Mouse (Mus musculus) intestine, postnatal 0 days (tissue): Measurements from ENCODE around the gene Ssna1. TPM values are rescaled to one million over a fixed set of nuclear protein-coding genes. Genes with fewer than 3 reads are reported as not detected.
A peak's percentile ranks its signal among the peaks of the same experiment; 100 is the strongest.

ENCODE experiments used
- ATAC-seq: fragments of 200-750 bp; cut with Nextera tagmentation; 2 replicates; pipeline ENCODE4 v1.8.0; 2017; ENCODE audit warnings: mild to moderate bottlenecking, moderate TSS enrichment, moderate library complexity
- H3K27ac ChIP-seq: fragments of 300-500 bp; sonication (generic); 2 replicates; pipeline ENCODE4 v1.5.1; 2014; ENCODE audit warnings: mild to moderate bottlenecking, low read depth, low read length, moderate library complexity
- H3K27me3 ChIP-seq: fragments of 300-500 bp; sonication (generic); replicated peaks from 2 replicates; pipeline ENCODE4 v1.6.1; 2014; ENCODE audit warnings: low read length, mixed read lengths; ENCODE audit not compliant: control insufficient read depth, insufficient read depth
- H3K36me3 ChIP-seq: fragments of 300-500 bp; sonication (generic); 2 replicates; pipeline ENCODE4 v1.6.1; 2014; ENCODE audit warnings: mild to moderate bottlenecking, moderate library complexity; ENCODE audit not compliant: control insufficient read depth, insufficient read depth
- H3K4me1 ChIP-seq: fragments of 300-500 bp; sonication (generic); replicated peaks from 2 replicates; pipeline ENCODE4 v1.6.1; 2014; ENCODE audit warnings: antibody characterized with exemption, low read length, mixed read lengths; ENCODE audit not compliant: control insufficient read depth, insufficient read depth
- H3K4me2 ChIP-seq: fragments of 300-500 bp; sonication (generic); replicated peaks from 2 replicates; pipeline ENCODE4 v1.6.1; 2014; ENCODE audit warnings: low read depth, mild to moderate bottlenecking, moderate library complexity
- H3K4me3 ChIP-seq: fragments of 300-500 bp; sonication (generic); 2 replicates; pipeline ENCODE4 v1.5.1; 2014; ENCODE audit warnings: low read depth, low read length
- H3K9ac ChIP-seq: fragments of 300-500 bp; sonication (generic); 2 replicates; pipeline ENCODE4 v1.6.1; 2014; ENCODE audit warnings: mild to moderate bottlenecking, low read depth, low read length
- H3K9me3 ChIP-seq: fragments of 300-500 bp; sonication (generic); 2 replicates; pipeline ENCODE4 v1.6.1; 2016; ENCODE audit warnings: mixed run types; ENCODE audit not compliant: control insufficient read depth
- CTCF ChIP-seq: sonication (generic); IDR thresholded peaks from 2 replicates; pipeline ENCODE4 v1.5.1; 2016; ENCODE audit warnings: low read depth, mild to moderate bottlenecking, control low read depth, antibody characterized with exemption, moderate library complexity
- WGBS: fragments of 180-500 bp; shearing (Covaris S2); extraction: QIAGEN DNeasy Blood & Tissue Kit; methylation state at CpG from one replicate; pipeline ENCODE4 v1.1.7; 2014; 5-methylcytosine and 5-hydroxymethylcytosine counted together
- polyA plus RNA-seq: library from polyadenylated mRNA; unstranded; fragments of >200 nt; fragmentation: Nextera tagmentation; extraction: Ambion mirVana; gene quantifications from 2 replicates; pipeline ENCODE4 v1.2.1, GENCODE M21; 2015

Gene Ssna1
- polyA plus RNA-seq, 1 experiment from 2014 or later, result 108 TPM

DNA sequence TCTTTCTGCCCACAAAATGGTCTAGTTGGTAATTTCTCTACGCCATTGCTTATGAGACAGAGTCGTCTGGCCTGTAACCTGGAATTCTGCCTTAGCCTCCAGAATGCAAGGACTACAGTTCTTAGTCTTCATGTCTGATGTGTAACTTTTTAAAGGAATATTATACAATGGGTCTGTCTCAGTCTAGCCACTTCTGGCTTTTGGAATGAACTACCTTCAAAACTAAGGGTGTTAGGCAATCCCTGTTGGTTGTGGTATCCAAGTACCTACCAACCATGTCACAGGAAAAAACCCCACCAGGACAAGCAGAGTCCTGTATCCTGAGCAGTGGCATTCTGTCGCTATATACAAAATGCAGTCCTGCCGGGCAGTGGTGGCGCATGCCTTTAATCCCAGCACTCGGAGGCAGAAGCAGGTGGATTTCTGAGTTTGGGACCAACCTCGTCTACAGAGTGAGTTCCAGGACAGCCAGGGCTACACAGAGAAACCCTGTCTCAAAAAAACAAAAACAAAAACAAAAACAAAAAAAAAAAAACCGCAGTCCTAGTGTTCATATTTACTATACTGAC, 46.3 kb downstream of the Ssna1 start:
- 69% methylated on average over 8 of the region's 8 CpGs for WGBS
- peak overlapping the region; percentile 87; the same call in 1 of the 2 replicates for H3K4me3 ChIP-seq
- TF ChIP-seq CTCF, result no peak
- H3K4me1 ChIP-seq, result peaks cover 9% of the 10 kb centered on the region; the same call in 1 of the 2 replicates
- peaks cover 12% of the 10 kb centered on the region; the same call in 1 of the 2 replicates for H3K36me3 ChIP-seq
- no peaks in the 10 kb centered on the region for H3K9me3 ChIP-seq
- no peak for ATAC-seq
- no peaks in the 10 kb centered on the region for H3K27me3 ChIP-seq
- H3K4me2 ChIP-seq, result peak overlapping the region; percentile 64
- peak overlapping the region; percentile 94 for H3K27ac ChIP-seq
- no peak overlapping the region for H3K9ac ChIP-seq

DNA sequence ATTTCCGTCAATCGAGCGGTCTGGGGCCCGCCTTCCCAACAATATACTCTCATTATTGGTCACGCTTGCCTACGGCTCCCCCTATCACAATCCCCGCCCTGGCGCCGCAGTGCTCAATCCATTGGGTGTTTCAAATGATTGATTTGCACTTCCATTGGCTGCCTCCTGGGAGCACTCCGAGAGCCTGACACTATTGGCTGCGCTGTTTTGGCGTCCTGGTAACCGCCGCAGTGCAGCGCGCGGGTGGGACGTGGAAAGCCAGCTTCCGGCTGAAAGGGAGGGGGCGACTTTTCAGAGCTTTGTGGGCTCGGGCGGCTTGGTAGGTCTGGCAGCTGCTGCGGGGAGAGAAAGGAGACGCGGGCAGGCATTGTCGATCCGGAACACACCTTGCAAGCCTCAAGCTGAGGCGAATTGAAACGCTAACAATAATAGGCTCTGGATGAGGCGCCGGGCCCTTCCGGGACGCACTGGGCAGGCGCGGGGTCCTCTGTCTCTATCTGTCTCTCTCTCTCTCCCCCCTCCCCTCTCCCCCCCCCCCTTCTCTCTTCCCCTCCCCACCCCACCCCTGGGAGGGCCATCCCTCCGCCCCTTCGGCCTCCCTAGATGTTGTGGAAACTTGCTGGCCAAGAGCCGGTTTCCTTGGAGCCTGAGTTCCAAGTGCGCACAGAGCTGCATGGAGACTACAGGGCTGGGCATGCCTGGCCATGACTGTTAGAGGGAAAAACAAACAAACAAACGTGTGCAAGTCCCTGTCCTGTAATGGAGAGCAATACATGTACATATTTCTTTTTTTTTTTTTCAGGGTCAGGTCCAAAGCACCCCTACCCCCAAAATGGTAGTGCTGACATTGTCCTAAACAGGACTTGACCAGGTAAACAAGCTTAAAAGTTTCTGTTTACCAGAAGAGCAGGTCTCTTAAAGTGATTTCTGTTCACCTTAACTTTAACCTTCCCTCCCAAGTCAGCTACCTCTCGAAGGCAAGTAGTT, 47.2 kb downstream of the Ssna1 start:
- Histone ChIP-seq H3K4me3 (peak overlapping the region; percentile 87), H3K27ac (peak overlapping the region; percentile 94), H3K4me2 (peak overlapping the region; percentile 64), H3K36me3 (peaks cover 12% of the 10 kb centered on the region; the same call in 1 of the 2 replicates), H3K27me3 (no peaks in the 10 kb centered on the region), H3K9me3 (no peaks in the 10 kb centered on the region), H3K4me1 (peaks cover 9% of the 10 kb centered on the region; the same call in 1 of the 2 replicates), H3K9ac (peak overlapping the region; percentile 51)
- 2% methylated on average over 41 of the region's 41 CpGs for WGBS
- 0 out of 2 replicates have a peak, but pooled peaks have one; percentile 15 for TF ChIP-seq CTCF
- ATAC-seq, result peak; percentile 87

DNA sequence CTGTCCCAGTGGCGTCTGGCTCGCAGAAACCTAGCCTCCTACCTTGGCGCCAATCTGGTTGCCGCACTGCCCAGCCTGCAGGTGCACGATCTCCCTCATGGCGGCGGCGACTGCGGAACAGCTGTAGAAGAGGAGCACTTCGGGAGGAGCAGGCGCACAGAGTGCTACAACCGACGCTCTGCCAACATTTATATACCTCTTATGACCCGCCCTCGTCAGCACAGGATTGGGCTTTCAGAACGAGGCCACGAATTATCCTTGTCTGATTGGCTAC, 47.8 kb downstream of the Ssna1 start, which contains the start of gene Tubb4b:
TSS of gene Tubb4b (minus strand) at position 211 of the 274 bp plus-strand sequence.
- under 1% methylated on average over 17 of the region's 17 CpGs for WGBS

DNA sequence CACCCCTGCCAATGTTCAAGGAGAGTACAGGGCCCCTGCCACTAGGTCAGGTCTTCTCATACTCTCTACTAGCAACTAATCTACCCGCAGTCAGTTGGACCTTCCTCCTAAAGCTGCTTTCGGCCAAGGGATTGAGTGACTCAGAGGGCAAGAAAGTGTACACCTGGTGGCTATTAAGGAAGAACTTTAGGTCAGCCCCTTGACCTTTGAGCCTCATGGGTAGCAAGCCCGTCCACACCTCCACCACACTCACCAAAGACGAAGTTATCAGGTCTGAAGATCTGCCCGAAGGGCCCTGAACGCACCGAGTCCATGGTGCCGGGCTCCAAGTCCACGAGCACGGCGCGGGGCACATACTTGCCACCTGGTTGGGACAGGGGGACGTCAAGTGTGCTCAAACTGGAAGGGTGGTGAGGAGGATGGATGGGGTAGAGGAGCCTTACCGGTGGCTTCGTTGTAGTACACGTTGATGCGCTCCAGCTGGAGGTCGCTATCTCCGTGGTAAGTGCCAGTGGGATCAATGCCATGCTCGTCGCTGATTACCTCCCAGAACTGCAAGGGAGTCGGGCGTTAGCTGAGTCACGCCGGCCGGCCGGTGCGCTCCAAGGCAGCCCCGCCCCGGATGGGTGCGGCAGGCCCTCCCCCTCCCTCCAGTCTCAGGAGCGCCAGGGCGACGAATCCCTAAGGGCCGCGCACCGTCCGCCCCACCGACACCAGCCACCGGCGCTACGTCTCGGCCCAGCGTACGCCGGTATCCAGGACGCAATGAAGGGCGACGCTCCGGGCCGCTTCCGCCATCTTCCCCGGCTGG, 48.4 kb downstream of the Ssna1 start:
- 2% methylated on average over 38 of the region's 53 CpGs for WGBS

More for the DNA sequence above, 47.8 kb downstream of the Ssna1 start, which contains the start of gene Tubb4b:
- no peaks in the 10 kb centered on the region for H3K9me3 ChIP-seq
- H3K36me3 ChIP-seq, result peaks cover 12% of the 10 kb centered on the region; the same call in 1 of the 2 replicates
- peaks cover 9% of the 10 kb centered on the region; the same call in 1 of the 2 replicates for H3K4me1 ChIP-seq
- no peak for ATAC-seq
- peak within 1 kb of the TSS; percentile 87 for H3K4me3 ChIP-seq
- peak within 1 kb of the TSS; percentile 68 for H3K4me2 ChIP-seq
- no peaks in the 10 kb centered on the region for H3K27me3 ChIP-seq
- H3K9ac ChIP-seq, result peak within 1 kb of the TSS; percentile 90
- peak; percentile 54 for TF ChIP-seq CTCF
- H3K27ac ChIP-seq, result peak within 1 kb of the TSS; percentile 99

DNA sequence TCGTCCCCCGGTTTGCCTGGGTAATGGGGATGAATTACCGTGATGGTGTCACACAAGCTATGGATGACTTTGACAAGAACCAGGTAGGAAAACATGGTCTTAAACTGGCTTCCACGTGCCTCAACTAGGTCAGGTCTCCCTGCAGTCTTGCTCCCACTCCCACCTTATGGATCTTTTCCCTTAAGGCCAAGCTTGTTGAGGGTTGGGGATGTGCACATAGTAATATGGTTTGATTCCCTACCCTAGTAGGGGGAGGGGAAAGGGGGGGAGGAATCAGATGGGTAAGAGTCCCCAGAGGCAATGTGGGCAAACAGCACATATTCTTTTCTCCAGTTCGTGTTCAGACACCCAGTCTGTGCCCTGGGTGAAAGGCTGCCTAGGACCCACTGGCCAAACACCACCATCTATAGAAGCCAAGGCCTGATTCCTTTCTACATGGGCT, 50.9 kb downstream of the Ssna1 start:
- WGBS, result 71% methylated on average over 5 of the region's 5 CpGs

More for the DNA sequence above, 48.4 kb downstream of the Ssna1 start:
- Histone ChIP-seq H3K4me2 (peak overlapping the region; percentile 68), H3K27ac (peak overlapping the region; percentile 99), H3K4me1 (peaks cover 6% of the 10 kb centered on the region; the same call in 1 of the 2 replicates), H3K36me3 (peaks cover 12% of the 10 kb centered on the region; the same call in 1 of the 2 replicates), H3K9me3 (no peaks in the 10 kb centered on the region), H3K9ac (peak overlapping the region; percentile 90), H3K27me3 (no peaks in the 10 kb centered on the region), H3K4me3 (peak overlapping the region; percentile 87)
- TF ChIP-seq CTCF, result no peak
- peak; percentile 71 for ATAC-seq

More for the DNA sequence above, 50.9 kb downstream of the Ssna1 start:
- H3K9ac ChIP-seq, result no peak overlapping the region
- no peak overlapping the region; the same call in 1 of the 2 replicates for H3K4me2 ChIP-seq
- H3K4me1 ChIP-seq, result 0 out of 2 replicates have a peak, but pooled peaks cover 3% of the 10 kb centered on the region
- peaks cover 12% of the 10 kb centered on the region; the same call in 1 of the 2 replicates for H3K36me3 ChIP-seq
- no peak for TF ChIP-seq CTCF
- H3K4me3 ChIP-seq, result no peak overlapping the region
- ATAC-seq, result no peak
- H3K9me3 ChIP-seq, result no peaks in the 10 kb centered on the region
- no peaks in the 10 kb centered on the region for H3K27me3 ChIP-seq
- no peak overlapping the region for H3K27ac ChIP-seq

Other genes with a start within 250 kb of the Ssna1 start
- gene Nsmf, start 218.1 kb downstream of the Ssna1 start, polyA plus RNA-seq, result 17.0 and 17.6 TPM in 2 replicates
- gene Entpd8, start 192.1 kb downstream of the Ssna1 start, polyA plus RNA-seq, result 24.6 and 25.9 TPM in 2 replicates
- 3.3 and 5.8 TPM in 2 replicates for gene Noxa1, start 177.3 kb downstream of the Ssna1 start, polyA plus RNA-seq
- 15.9 and 16.5 TPM in 2 replicates for gene Nrarp, start 91.7 kb downstream of the Ssna1 start, polyA plus RNA-seq
- gene Tor4a, start 75.6 kb downstream of the Ssna1 start, polyA plus RNA-seq, result 12.0 and 12.6 TPM in 2 replicates
- gene Nelfb, start 60.9 kb downstream of the Ssna1 start, polyA plus RNA-seq, result 41.4 and 45.6 TPM in 2 replicates
- gene Stpg3, start 57.8 kb downstream of the Ssna1 start, polyA plus RNA-seq, result not detected in 2 replicates
- gene Fam166a, start 53.7 kb downstream of the Ssna1 start, polyA plus RNA-seq, result 0.78 and 1.4 TPM in 2 replicates
- 453 and 466 TPM in 2 replicates for gene Tubb4b, start 47.7 kb downstream of the Ssna1 start, polyA plus RNA-seq
- gene Slc34a3, start 38.1 kb downstream of the Ssna1 start, polyA plus RNA-seq, result 34.0 and 37.6 TPM in 2 replicates
- 0.09 and 0.25 TPM in 2 replicates for gene Rnf224, start 35.7 kb downstream of the Ssna1 start, polyA plus RNA-seq
- gene Rnf208, start 30.2 kb downstream of the Ssna1 start, polyA plus RNA-seq, result 51.9 and 59.4 TPM in 2 replicates
- gene Cysrt1, start 30.0 kb downstream of the Ssna1 start, polyA plus RNA-seq, result 16.5 and 20.7 TPM in 2 replicates
- 10.4 and 12.3 TPM in 2 replicates for gene AL732309.1, start 25.6 kb downstream of the Ssna1 start, polyA plus RNA-seq
- gene Tmem203, start 17.0 kb downstream of the Ssna1 start, polyA plus RNA-seq, result 40.3 and 44.9 TPM in 2 replicates
- 62.0 and 68.3 TPM in 2 replicates for gene Tprn, start 9.8 kb downstream of the Ssna1 start, polyA plus RNA-seq
- 41.6 and 43.4 TPM in 2 replicates for gene Anapc2, start within 50 bp of the Ssna1 start, polyA plus RNA-seq
- not detected in 2 replicates for gene Tmem210, start 15.7 kb upstream of the Ssna1 start, polyA plus RNA-seq
- gene Lrrc26, start 17.5 kb upstream of the Ssna1 start, polyA plus RNA-seq, result 5.5 and 6.6 TPM in 2 replicates
- gene Grin1, start 46.7 kb upstream of the Ssna1 start, polyA plus RNA-seq, result 0.78 and 0.90 TPM in 2 replicates
- gene Man1b1, start 59.9 kb upstream of the Ssna1 start, polyA plus RNA-seq, result 44.7 and 50.2 TPM in 2 replicates
- 120 and 129 TPM in 2 replicates for gene Dpp7, start 83.9 kb upstream of the Ssna1 start, polyA plus RNA-seq
- gene Uap1l1, start 93.2 kb upstream of the Ssna1 start, polyA plus RNA-seq, result 668 and 708 TPM in 2 replicates
- gene Sapcd2, start 99.9 kb upstream of the Ssna1 start, polyA plus RNA-seq, result 112 and 129 TPM in 2 replicates
- gene Entpd2, start 123.4 kb upstream of the Ssna1 start, polyA plus RNA-seq, result 33.9 and 38.1 TPM in 2 replicates
- gene Npdc1, start 126.9 kb upstream of the Ssna1 start, polyA plus RNA-seq, result 49.2 and 52.3 TPM in 2 replicates
- 0.26 and 0.27 TPM in 2 replicates for gene Fut7, start 150.8 kb upstream of the Ssna1 start, polyA plus RNA-seq
- gene Abca2, start 156.3 kb upstream of the Ssna1 start, polyA plus RNA-seq, result 1.1 and 1.3 TPM in 2 replicates
- 2.0 and 2.8 TPM in 2 replicates for gene Clic3, start 184.4 kb upstream of the Ssna1 start, polyA plus RNA-seq
- 41.2 and 46.2 TPM in 2 replicates for gene Paxx, start 188.7 kb upstream of the Ssna1 start, polyA plus RNA-seq
- 1.2 and 2.2 TPM in 2 replicates for gene Ptgds, start 197.6 kb upstream of the Ssna1 start, polyA plus RNA-seq
- 0.40 and 0.51 TPM in 2 replicates for gene Lcn12, start 221.5 kb upstream of the Ssna1 start, polyA plus RNA-seq
- gene Fbxw5, start 228.3 kb upstream of the Ssna1 start, polyA plus RNA-seq, result 38.5 and 40.2 TPM in 2 replicates
- 48.5 and 49.3 TPM in 2 replicates for gene C8g, start 229.3 kb upstream of the Ssna1 start, polyA plus RNA-seq